Mouse (Mus musculus): ENCODE data around the gene Pde10a. TPM values are rescaled to one million over a fixed set of nuclear protein-coding genes. Genes with fewer than 3 reads are reported as not detected.

Pde10a gene
- polyA plus RNA-seq, 1 experiment from 2014 or later: 4.8 TPM

DNA sequence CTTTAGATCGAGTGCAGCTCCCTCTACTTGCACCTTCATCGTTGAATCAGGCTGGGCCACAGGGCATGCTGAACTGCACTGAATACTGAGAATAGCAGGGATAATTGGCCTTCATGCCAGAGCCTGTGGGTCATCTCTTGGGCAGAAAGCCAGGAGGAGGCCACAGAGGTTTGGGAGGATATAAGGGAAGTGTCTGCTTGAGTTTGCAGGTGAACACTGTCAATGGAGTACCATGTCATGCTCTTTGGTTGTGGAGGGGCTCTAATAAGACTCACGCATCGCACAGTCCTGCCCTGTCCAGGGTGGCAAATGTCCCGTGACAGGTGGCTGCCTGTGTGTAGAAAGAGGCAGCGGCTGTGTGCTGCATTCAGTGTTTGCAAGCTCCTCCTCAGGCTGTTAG lies 433.0 kb downstream of the Pde10a start:
- DNase-seq (ENCODE audit: low spot score, missing footprints) (peak; percentile 2), ATAC-seq (ENCODE audit: low FRiP score) (no peak)
- H3K4me3 ChIP-seq (ENCODE audit: low read depth, low read length): no peak overlapping the region
- no peak overlapping the region for H3K9ac ChIP-seq (ENCODE audit: low read length)
- no peaks in the 10 kb centered on the region for H3K27me3 ChIP-seq (ENCODE audit: control insufficient read depth, insufficient read depth, low read length)
- peaks cover 7% of the 10 kb centered on the region for H3K4me1 ChIP-seq (ENCODE audit: control insufficient read depth, insufficient read depth, low read length)
- H3K9me3 ChIP-seq (ENCODE audit: control insufficient read depth, low read length): no peaks in the 10 kb centered on the region
- H3K27ac ChIP-seq (ENCODE audit: low read depth, low read length): no peak overlapping the region
- H3K4me2 ChIP-seq: no peak overlapping the region
- WGBS: 89% methylated on average over 6 of the region's 6 CpGs
- H3K36me3 ChIP-seq (ENCODE audit: control insufficient read depth, insufficient read depth, low read length): no peaks in the 10 kb centered on the region

DNA sequence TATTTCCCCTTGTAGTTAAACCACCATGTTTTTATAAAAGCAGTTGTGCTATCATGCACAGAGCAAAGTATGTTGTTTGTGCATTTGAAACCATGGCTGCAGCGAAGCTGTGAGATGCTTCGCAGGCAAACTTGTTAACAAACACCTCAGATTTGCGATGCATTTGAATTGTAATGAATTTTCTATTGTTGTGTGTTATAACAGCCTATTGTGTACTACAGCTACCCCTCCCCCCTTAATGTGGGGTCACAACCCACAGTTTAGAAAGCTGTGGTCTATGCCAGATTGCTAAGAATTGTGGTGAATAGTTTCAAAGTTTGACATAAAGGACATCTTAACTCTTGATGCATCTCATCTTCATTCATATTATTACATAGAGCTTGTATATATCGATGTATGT lies 435.2 kb downstream of the Pde10a start:
- no peak for ATAC-seq (ENCODE audit: low FRiP score)
- 82% methylated on average over 4 of the region's 4 CpGs for WGBS

DNA sequence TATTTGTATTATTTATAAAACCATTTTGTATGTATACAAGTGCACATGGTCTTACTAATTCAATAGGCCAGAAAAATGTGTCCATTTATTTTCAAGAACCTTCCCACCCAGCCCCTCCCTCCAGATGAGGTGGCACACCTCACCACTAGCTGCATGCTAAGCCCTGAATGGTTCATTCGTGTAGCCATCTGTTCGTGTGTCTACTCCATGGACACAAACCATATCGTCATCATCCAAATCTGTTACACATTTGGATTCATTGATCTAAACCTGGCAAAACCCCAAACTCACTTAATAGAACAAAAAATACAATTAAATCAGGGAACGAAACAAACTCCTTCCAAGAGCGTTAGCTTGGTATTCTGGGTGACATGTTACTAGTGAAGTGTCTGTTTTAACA lies 435.9 kb downstream of the Pde10a start:
- no peak overlapping the region for H3K4me2 ChIP-seq
- 0 out of 2 replicates have a peak overlapping the region, but pooled peaks have one; percentile 35 for H3K27ac ChIP-seq (ENCODE audit: low read depth, low read length)
- H3K36me3 ChIP-seq (ENCODE audit: control insufficient read depth, insufficient read depth, low read length): no peaks in the 10 kb centered on the region
- H3K4me3 ChIP-seq (ENCODE audit: low read depth, low read length): no peak overlapping the region
- H3K27me3 ChIP-seq (ENCODE audit: control insufficient read depth, insufficient read depth, low read length): no peaks in the 10 kb centered on the region
- peaks cover 7% of the 10 kb centered on the region for H3K4me1 ChIP-seq (ENCODE audit: control insufficient read depth, insufficient read depth, low read length)
- ATAC-seq (ENCODE audit: low FRiP score) (no peak), DNase-seq (ENCODE audit: low spot score, missing footprints) (no peak)
- H3K9me3 ChIP-seq (ENCODE audit: control insufficient read depth, low read length): no peaks in the 10 kb centered on the region
- WGBS: 85% methylated on average over 5 of the region's 5 CpGs
- H3K9ac ChIP-seq (ENCODE audit: low read length): no peak overlapping the region

More for the DNA sequence above, 435.2 kb downstream of the Pde10a start:
- Histone ChIP-seq H3K27me3 (ENCODE audit: control insufficient read depth, insufficient read depth, low read length) (no peaks in the 10 kb centered on the region), H3K4me1 (ENCODE audit: control insufficient read depth, insufficient read depth, low read length) (peaks cover 7% of the 10 kb centered on the region), H3K27ac (ENCODE audit: low read depth, low read length) (no peak overlapping the region), H3K9me3 (ENCODE audit: control insufficient read depth, low read length) (no peaks in the 10 kb centered on the region), H3K4me3 (ENCODE audit: low read depth, low read length) (no peak overlapping the region), H3K36me3 (ENCODE audit: control insufficient read depth, insufficient read depth, low read length) (no peaks in the 10 kb centered on the region), H3K9ac (ENCODE audit: low read length) (no peak overlapping the region), H3K4me2 (no peak overlapping the region)
- DNase-seq (ENCODE audit: low spot score, missing footprints): peak; percentile 57

DNA sequence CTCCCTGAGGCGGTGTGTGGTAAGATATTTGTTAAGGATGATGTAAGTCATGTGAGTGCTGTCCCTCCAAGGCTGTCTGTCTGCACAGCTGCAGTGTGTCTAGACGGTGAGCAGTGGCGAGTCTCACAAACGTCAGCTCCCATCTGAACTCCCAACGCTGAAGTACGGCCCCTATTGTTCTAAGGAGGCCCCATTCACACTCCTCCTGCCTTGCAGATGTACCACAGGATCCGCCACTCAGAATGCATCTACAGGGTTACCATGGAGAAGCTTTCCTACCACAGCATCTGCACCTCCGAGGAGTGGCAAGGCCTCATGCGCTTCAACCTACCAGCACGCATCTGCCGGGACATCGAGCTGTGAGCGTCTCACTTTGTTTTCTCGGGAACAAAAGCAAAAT lies 436.5 kb downstream of the Pde10a start:
- Histone ChIP-seq H3K9me3 (ENCODE audit: control insufficient read depth, low read length) (no peaks in the 10 kb centered on the region), H3K9ac (ENCODE audit: low read length) (0 out of 2 replicates have a peak overlapping the region, but pooled peaks have one; percentile 11), H3K36me3 (ENCODE audit: control insufficient read depth, insufficient read depth, low read length) (no peaks in the 10 kb centered on the region), H3K27ac (ENCODE audit: low read depth, low read length) (peak overlapping the region; percentile 35; the same call in 1 of the 2 replicates), H3K4me2 (no peak overlapping the region), H3K4me3 (ENCODE audit: low read depth, low read length) (no peak overlapping the region), H3K27me3 (ENCODE audit: control insufficient read depth, insufficient read depth, low read length) (no peaks in the 10 kb centered on the region), H3K4me1 (ENCODE audit: control insufficient read depth, insufficient read depth, low read length) (peaks cover 7% of the 10 kb centered on the region)
- WGBS: 50% methylated on average over 14 of the region's 14 CpGs
- ATAC-seq (ENCODE audit: low FRiP score) (peak; percentile 76), DNase-seq (ENCODE audit: low spot score, missing footprints) (peak; percentile 81)

DNA sequence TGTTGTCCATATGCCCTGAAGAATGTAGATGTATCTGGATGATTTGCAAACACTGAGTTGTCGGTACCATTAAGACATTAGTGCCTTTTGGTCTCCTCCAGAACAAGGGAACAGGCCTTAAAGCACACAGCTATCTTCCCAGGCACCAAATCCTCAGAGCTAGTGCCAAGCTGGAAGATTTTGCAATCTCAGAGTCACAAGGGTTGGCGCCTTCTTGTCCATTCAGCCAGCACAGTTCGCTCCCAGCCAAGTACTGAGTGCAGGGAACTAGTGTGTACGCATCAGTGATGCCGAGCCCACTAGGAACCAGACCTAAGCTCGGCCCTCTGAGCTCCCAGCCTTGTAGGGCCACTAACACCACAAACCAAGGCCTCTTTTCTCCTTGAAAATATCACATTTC lies 440.0 kb downstream of the Pde10a start:
- WGBS: 88% methylated on average over 6 of the region's 6 CpGs

DNA sequence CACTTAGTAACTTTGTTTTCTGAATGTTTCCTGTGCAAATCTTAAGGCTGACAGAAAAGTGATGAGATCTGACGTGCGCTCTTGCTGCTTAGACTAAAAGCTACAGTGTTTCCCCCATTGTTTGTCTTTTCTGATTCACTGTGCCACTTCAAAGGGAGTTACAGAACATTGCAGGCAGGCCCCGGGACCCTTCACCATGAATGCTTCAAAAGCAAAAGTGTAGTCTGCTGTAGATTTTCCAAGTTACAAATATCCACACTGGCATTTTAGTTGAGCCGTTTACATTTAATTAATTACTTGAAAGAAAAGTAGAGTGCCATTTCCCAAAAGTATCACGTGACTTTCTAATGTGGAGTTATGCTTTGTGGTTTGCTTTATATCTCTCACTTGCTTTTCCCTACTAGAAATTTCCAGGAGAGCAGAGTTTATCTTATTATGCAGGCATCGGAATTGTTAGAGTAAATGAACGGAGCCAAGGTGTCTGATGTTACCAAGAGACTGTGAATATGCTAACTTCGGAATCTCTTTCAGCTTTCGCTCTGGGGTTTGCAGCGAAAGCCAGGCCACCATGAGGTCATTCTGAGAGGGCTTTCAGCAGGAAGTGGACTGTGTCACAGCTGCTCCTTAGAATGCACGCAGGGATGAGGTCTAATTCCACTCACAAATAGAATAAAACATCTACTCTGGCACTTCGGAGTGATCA lies 447.1 kb downstream of the Pde10a start:
- Histone ChIP-seq H3K36me3 (ENCODE audit: control insufficient read depth, insufficient read depth, low read length) (no peaks in the 10 kb centered on the region), H3K4me2 (no peak overlapping the region), H3K9me3 (ENCODE audit: control insufficient read depth, low read length) (no peaks in the 10 kb centered on the region), H3K4me1 (ENCODE audit: control insufficient read depth, insufficient read depth, low read length) (peaks cover 9% of the 10 kb centered on the region), H3K4me3 (ENCODE audit: low read depth, low read length) (no peak overlapping the region), H3K27me3 (ENCODE audit: control insufficient read depth, insufficient read depth, low read length) (no peaks in the 10 kb centered on the region), H3K27ac (ENCODE audit: low read depth, low read length) (no peak overlapping the region; the same call in 1 of the 2 replicates), H3K9ac (ENCODE audit: low read length) (no peak overlapping the region)
- DNase-seq (ENCODE audit: low spot score, missing footprints) (peak; percentile 87), ATAC-seq (ENCODE audit: low FRiP score) (peak; percentile 33; the same call in 1 of the 2 replicates)
- WGBS: 18% methylated on average over 12 of the region's 12 CpGs

More for the DNA sequence above, 440.0 kb downstream of the Pde10a start:
- no peak overlapping the region for H3K4me2 ChIP-seq
- no peak for ATAC-seq (ENCODE audit: low FRiP score)
- no peaks in the 10 kb centered on the region for H3K27me3 ChIP-seq (ENCODE audit: control insufficient read depth, insufficient read depth, low read length)
- no peak overlapping the region for H3K4me3 ChIP-seq (ENCODE audit: low read depth, low read length)
- H3K9me3 ChIP-seq (ENCODE audit: control insufficient read depth, low read length): no peaks in the 10 kb centered on the region
- no peak overlapping the region for H3K27ac ChIP-seq (ENCODE audit: low read depth, low read length)
- peak; percentile 62 for DNase-seq (ENCODE audit: low spot score, missing footprints)
- H3K9ac ChIP-seq (ENCODE audit: low read length): no peak overlapping the region
- H3K4me1 ChIP-seq (ENCODE audit: control insufficient read depth, insufficient read depth, low read length): peaks cover 7% of the 10 kb centered on the region
- no peaks in the 10 kb centered on the region for H3K36me3 ChIP-seq (ENCODE audit: control insufficient read depth, insufficient read depth, low read length)

DNA sequence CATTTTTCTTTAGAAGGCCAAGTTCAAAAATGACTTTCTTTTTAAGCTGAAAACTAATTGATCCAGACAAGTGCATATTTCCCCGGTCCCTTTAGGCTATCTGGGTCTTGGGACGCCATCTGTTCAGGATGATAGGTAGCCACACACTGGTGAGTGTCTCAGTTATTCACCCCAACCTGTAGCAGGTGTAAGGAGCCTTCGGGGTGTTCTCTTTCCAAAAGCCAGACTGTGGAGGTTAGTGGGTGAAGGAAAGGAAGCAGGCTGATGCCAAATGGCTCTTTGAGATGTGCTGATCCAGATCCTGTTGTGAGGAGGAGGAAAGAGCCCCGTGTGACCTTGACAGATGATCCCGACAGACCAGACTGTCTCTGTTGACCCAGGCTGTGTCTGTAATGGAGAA lies 448.2 kb downstream of the Pde10a start:
- H3K4me1 ChIP-seq (ENCODE audit: control insufficient read depth, insufficient read depth, low read length): peaks cover 9% of the 10 kb centered on the region
- no peak overlapping the region for H3K27ac ChIP-seq (ENCODE audit: low read depth, low read length)
- no peaks in the 10 kb centered on the region for H3K27me3 ChIP-seq (ENCODE audit: control insufficient read depth, insufficient read depth, low read length)
- H3K4me3 ChIP-seq (ENCODE audit: low read depth, low read length): no peak overlapping the region
- ATAC-seq (ENCODE audit: low FRiP score) (no peak), DNase-seq (ENCODE audit: low spot score, missing footprints) (no peak)
- no peaks in the 10 kb centered on the region for H3K9me3 ChIP-seq (ENCODE audit: control insufficient read depth, low read length)
- WGBS: 73% methylated on average over 5 of the region's 5 CpGs
- H3K9ac ChIP-seq (ENCODE audit: low read length): no peak overlapping the region
- no peaks in the 10 kb centered on the region for H3K36me3 ChIP-seq (ENCODE audit: control insufficient read depth, insufficient read depth, low read length)
- H3K4me2 ChIP-seq: no peak overlapping the region

DNA sequence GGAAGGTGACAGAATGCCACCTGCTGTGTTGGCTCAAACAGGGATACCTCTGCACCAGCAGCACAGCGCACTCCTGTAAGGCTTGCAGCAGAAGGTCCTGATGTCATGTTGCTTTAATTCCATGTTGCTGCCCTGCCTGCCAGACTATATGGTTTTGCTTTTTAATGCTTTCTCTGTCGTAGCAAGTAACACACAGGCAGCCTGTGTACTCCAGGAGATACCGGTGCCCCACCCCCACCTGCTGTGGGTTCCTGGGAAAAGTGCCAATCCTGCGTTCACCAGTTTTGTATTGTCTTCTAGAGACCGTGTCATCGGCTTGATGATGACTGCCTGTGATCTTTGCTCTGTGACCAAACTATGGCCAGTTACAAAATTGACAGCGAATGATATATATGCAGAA lies 449.3 kb downstream of the Pde10a start:
- Histone ChIP-seq H3K36me3 (ENCODE audit: control insufficient read depth, insufficient read depth, low read length) (no peaks in the 10 kb centered on the region), H3K27me3 (ENCODE audit: control insufficient read depth, insufficient read depth, low read length) (no peaks in the 10 kb centered on the region), H3K4me3 (ENCODE audit: low read depth, low read length) (no peak overlapping the region), H3K27ac (ENCODE audit: low read depth, low read length) (no peak overlapping the region), H3K4me2 (no peak overlapping the region), H3K9me3 (ENCODE audit: control insufficient read depth, low read length) (no peaks in the 10 kb centered on the region), H3K4me1 (ENCODE audit: control insufficient read depth, insufficient read depth, low read length) (peaks cover 9% of the 10 kb centered on the region), H3K9ac (ENCODE audit: low read length) (no peak overlapping the region)
- DNase-seq (ENCODE audit: low spot score, missing footprints) (no peak), ATAC-seq (ENCODE audit: low FRiP score) (no peak)
- 63% methylated on average over 7 of the region's 7 CpGs for WGBS

DNA sequence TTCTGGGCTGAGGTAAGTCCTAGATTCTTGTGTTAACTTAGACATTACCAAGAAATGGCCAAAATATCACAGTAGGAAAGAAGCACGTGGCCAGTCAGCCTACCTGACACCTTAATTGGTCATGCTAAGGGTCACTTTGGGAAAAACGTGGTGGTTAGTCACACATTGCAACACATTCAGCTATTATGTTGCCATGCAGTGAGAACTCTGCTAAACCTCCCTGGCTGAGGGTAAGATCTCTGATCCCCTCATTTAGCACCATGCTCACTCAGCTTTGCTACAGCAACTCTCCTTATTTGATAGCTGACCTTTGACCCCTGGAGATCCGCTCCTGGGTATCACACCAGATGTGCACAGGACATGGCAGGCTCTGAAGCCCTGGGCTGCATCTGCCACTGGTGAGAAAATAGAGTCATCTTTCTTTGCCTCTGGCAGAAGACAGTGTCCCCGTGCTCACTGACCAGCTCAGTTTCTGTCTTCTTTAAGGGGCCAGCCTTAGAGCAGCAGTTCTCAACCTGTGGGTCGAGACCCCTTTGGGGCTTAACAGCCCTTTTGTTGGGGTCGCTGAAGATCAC lies 449.7 kb downstream of the Pde10a start:
- ATAC-seq (ENCODE audit: low FRiP score) (no peak), DNase-seq (ENCODE audit: low spot score, missing footprints) (peak; percentile 81)
- Histone ChIP-seq H3K4me3 (ENCODE audit: low read depth, low read length) (no peak overlapping the region), H3K4me1 (ENCODE audit: control insufficient read depth, insufficient read depth, low read length) (peaks cover 9% of the 10 kb centered on the region), H3K27me3 (ENCODE audit: control insufficient read depth, insufficient read depth, low read length) (no peaks in the 10 kb centered on the region), H3K27ac (ENCODE audit: low read depth, low read length) (no peak overlapping the region), H3K9me3 (ENCODE audit: control insufficient read depth, low read length) (no peaks in the 10 kb centered on the region), H3K9ac (ENCODE audit: low read length) (no peak overlapping the region), H3K4me2 (no peak overlapping the region), H3K36me3 (ENCODE audit: control insufficient read depth, insufficient read depth, low read length) (no peaks in the 10 kb centered on the region)
- 41% methylated on average over 6 of the region's 6 CpGs for WGBS

All from midbrain, embryonic 11.5 days (tissue).